Mouse (Mus musculus): ENCODE results near the gene 2310030G06Rik.

2310030G06Rik gene

GRCm38 (mm10) chr9:50742261-50742660 lies 4.1 kb downstream of the 2310030G06Rik start:
- no peak for DNase-seq (ENCODE audit: low read depth)

GRCm38 (mm10) chr9:50740867-50741784 lies 5.2 kb downstream of the 2310030G06Rik start:
- DNase-seq (ENCODE audit: low read depth), result no peak

GRCm38 (mm10) chr9:50738914-50739870 lies 7.1 kb downstream of the 2310030G06Rik start, which contains the start of gene Dixdc1:
Gene Dixdc1, minus strand, starts transcription at chr9:50739517.
- DNase-seq (ENCODE audit: low read depth), result peak; percentile 64

- peak; percentile 63 for DNase-seq (ENCODE audit: low read depth)
Observed at GRCm38 (mm10) chr9:50734989-50735388, 11.3 kb downstream of the 2310030G06Rik start.

- no peak for DNase-seq (ENCODE audit: low read depth)
Observed at GRCm38 (mm10) chr9:50732560-50732959, 13.8 kb downstream of the 2310030G06Rik start.

- peak; percentile 55 for DNase-seq (ENCODE audit: low read depth)
Observed at GRCm38 (mm10) chr9:50729600-50729999, 16.7 kb downstream of the 2310030G06Rik start.

GRCm38 (mm10) chr9:50727925-50728651 lies 18.2 kb downstream of the 2310030G06Rik start:
- DNase-seq (ENCODE audit: low read depth), result no peak

- no peak for DNase-seq (ENCODE audit: low read depth)
Observed at GRCm38 (mm10) chr9:50727171-50727924, 19.0 kb downstream of the 2310030G06Rik start.

- no peak for DNase-seq (ENCODE audit: low read depth)
Observed at GRCm38 (mm10) chr9:50725921-50726590, 20.3 kb downstream of the 2310030G06Rik start.

- DNase-seq (ENCODE audit: low read depth), result no peak
Observed at GRCm38 (mm10) chr9:50724661-50725330, 21.5 kb downstream of the 2310030G06Rik start.

- no peak for DNase-seq (ENCODE audit: low read depth)
Observed at GRCm38 (mm10) chr9:50724147-50724546, 22.2 kb downstream of the 2310030G06Rik start.

GRCm38 (mm10) chr9:50723406-50723805 lies 22.9 kb downstream of the 2310030G06Rik start:
- no peak for DNase-seq (ENCODE audit: low read depth)

- DNase-seq (ENCODE audit: low read depth), result no peak
Observed at GRCm38 (mm10) chr9:50722451-50722911, 23.9 kb downstream of the 2310030G06Rik start.

- DNase-seq (ENCODE audit: low read depth), result no peak
Observed at GRCm38 (mm10) chr9:50721061-50721460, 25.3 kb downstream of the 2310030G06Rik start.

GRCm38 (mm10) chr9:50718878-50719277 lies 27.5 kb downstream of the 2310030G06Rik start:
- no peak for DNase-seq (ENCODE audit: low read depth)

- DNase-seq (ENCODE audit: low read depth), result no peak
Observed at GRCm38 (mm10) chr9:50714188-50714587, 32.1 kb downstream of the 2310030G06Rik start.

- peak; percentile 52 for DNase-seq (ENCODE audit: low read depth)
Observed at GRCm38 (mm10) chr9:50711337-50711736, 35.0 kb downstream of the 2310030G06Rik start.

GRCm38 (mm10) chr9:50709108-50709507 lies 37.2 kb downstream of the 2310030G06Rik start:
- DNase-seq (ENCODE audit: low read depth), result peak; percentile 51

- DNase-seq (ENCODE audit: low read depth), result no peak
Observed at GRCm38 (mm10) chr9:50704907-50705306, 41.4 kb downstream of the 2310030G06Rik start.

Measured in 416B (cell line).